Mouse (Mus musculus) forebrain, embryonic 12.5 days (tissue): ENCODE data around the gene Dnali1. TPM values are rescaled to one million over a fixed set of nuclear protein-coding genes. Genes with fewer than 3 reads are reported as not detected.

Source experiments
- ATAC-seq: fragments of 200-750 bp; cut with Nextera tagmentation; 2 replicates; pipeline ENCODE4 v1.8.0; 2017; ENCODE audit warnings: moderate TSS enrichment; ENCODE audit not compliant: low FRiP score
- H3K27ac ChIP-seq: fragments of 300-500 bp; sonication (generic); 2 replicates; pipeline ENCODE4 v1.5.1; 2016; ENCODE audit warnings: mild to moderate bottlenecking
- H3K27me3 ChIP-seq: fragments of 300-500 bp; sonication (generic); 2 replicates; pipeline ENCODE4 v1.6.1; 2016; ENCODE audit warnings: mild to moderate bottlenecking
- H3K36me3 ChIP-seq: fragments of 300-500 bp; sonication (generic); replicated peaks from 2 replicates; pipeline ENCODE4 v1.6.1; 2016; ENCODE audit warnings: mild to moderate bottlenecking
- H3K4me1 ChIP-seq: fragments of 300-500 bp; sonication (generic); 2 replicates; pipeline ENCODE4 v1.6.1; 2016
- H3K4me2 ChIP-seq: fragments of 300-500 bp; sonication (generic); 2 replicates; pipeline ENCODE4 v1.6.1; 2016; ENCODE audit warnings: mild to moderate bottlenecking, moderate library complexity
- H3K4me3 ChIP-seq: fragments of 300-500 bp; sonication (generic); replicated peaks from 2 replicates; pipeline ENCODE4 v1.5.1; 2016; ENCODE audit warnings: mild to moderate bottlenecking
- H3K9ac ChIP-seq: fragments of 300-500 bp; sonication (generic); 2 replicates; pipeline ENCODE4 v1.6.1; 2016; ENCODE audit warnings: mild to moderate bottlenecking
- H3K9me3 ChIP-seq: fragments of 300-500 bp; sonication (generic); 2 replicates; pipeline ENCODE4 v1.6.1; 2016
- WGBS: fragments of 180-500 bp; shearing (Covaris S2); methylation state at CpG from one replicate; pipeline ENCODE4 v1.1.7; 2016; 5-methylcytosine and 5-hydroxymethylcytosine counted together
- polyA plus RNA-seq: library from polyadenylated mRNA; unstranded; fragments of >200 nt; fragmentation: Nextera tagmentation; extraction: Ambion mirVana; gene quantifications from 2 replicates; pipeline ENCODE4 v1.2.1, GENCODE M21; 2016

Dnali1 gene
- polyA plus RNA-seq, 1 experiment from 2014 or later, result 0.28 TPM

GRCm38 (mm10) chr4:125077700-125078099 lies 12.2 kb upstream of the Dnali1 start:
- Histone ChIP-seq H3K4me2 (no peak overlapping the region), H3K27me3 (no peaks in the 10 kb centered on the region), H3K27ac (no peak overlapping the region), H3K4me3 (no peak overlapping the region), H3K36me3 (peaks cover 59% of the 10 kb centered on the region), H3K9me3 (no peaks in the 10 kb centered on the region), H3K9ac (no peak overlapping the region), H3K4me1 (no peaks in the 10 kb centered on the region)
- 88% methylated on average over 2 of the region's 2 CpGs for WGBS
- no peak for ATAC-seq

GRCm38 (mm10) chr4:125066490-125067370 lies 1.2 kb upstream of the Dnali1 start, which contains the start of gene Snip1:
Gene Snip1, plus strand, starts transcription at chr4:125066672.
- Histone ChIP-seq H3K27me3 (peaks cover 5% of the 10 kb centered on the region; the same call in 1 of the 2 replicates), H3K27ac (peak within 1 kb of the TSS; percentile 65), H3K36me3 (peaks cover 30% of the 10 kb centered on the region), H3K4me2 (peak within 1 kb of the TSS; percentile 90), H3K4me3 (peak within 1 kb of the TSS; percentile 98), H3K4me1 (peaks cover 21% of the 10 kb centered on the region), H3K9me3 (no peaks in the 10 kb centered on the region), H3K9ac (peak within 1 kb of the TSS; percentile 92)
- peak; percentile 93 for ATAC-seq
- under 1% methylated on average over 78 of the region's 78 CpGs for WGBS

- 79% methylated on average over 8 of the region's 8 CpGs for WGBS
- Histone ChIP-seq H3K4me3 (no peak overlapping the region), H3K36me3 (peaks cover 2% of the 10 kb centered on the region), H3K9ac (no peak overlapping the region), H3K27me3 (peaks cover 5% of the 10 kb centered on the region; the same call in 1 of the 2 replicates), H3K9me3 (no peaks in the 10 kb centered on the region), H3K4me2 (no peak overlapping the region), H3K27ac (no peak overlapping the region), H3K4me1 (peaks cover 23% of the 10 kb centered on the region)
- no peak for ATAC-seq
Observed at GRCm38 (mm10) chr4:125063829-125064228, 1.7 kb downstream of the Dnali1 start.

GRCm38 (mm10) chr4:125059025-125059424 lies 6.5 kb downstream of the Dnali1 start:
- ATAC-seq, result peak; percentile 72
- Histone ChIP-seq H3K27ac (no peak overlapping the region), H3K4me3 (0 out of 2 replicates have a peak overlapping the region, but pooled peaks have one; percentile 3), H3K9me3 (no peaks in the 10 kb centered on the region), H3K9ac (no peak overlapping the region), H3K4me1 (peaks cover 4% of the 10 kb centered on the region), H3K36me3 (peaks cover 25% of the 10 kb centered on the region), H3K4me2 (peak overlapping the region; percentile 42), H3K27me3 (no peaks in the 10 kb centered on the region)
- WGBS, result 4% methylated on average over 8 of the region's 8 CpGs

GRCm38 (mm10) chr4:125058033-125058432 lies 7.5 kb downstream of the Dnali1 start:
- Histone ChIP-seq H3K4me3 (no peak overlapping the region), H3K9me3 (no peaks in the 10 kb centered on the region)
- ATAC-seq, result no peak

GRCm38 (mm10) chr4:125057273-125057672 lies 8.2 kb downstream of the Dnali1 start:
- WGBS, result 64% methylated on average over 3 of the region's 3 CpGs
- H3K4me3 ChIP-seq, result no peak overlapping the region
- no peak for ATAC-seq
- no peak overlapping the region for H3K4me2 ChIP-seq
- H3K27ac ChIP-seq, result no peak overlapping the region
- peaks cover 42% of the 10 kb centered on the region for H3K36me3 ChIP-seq
- no peak overlapping the region for H3K9ac ChIP-seq
- peaks cover 4% of the 10 kb centered on the region for H3K4me1 ChIP-seq
- H3K27me3 ChIP-seq, result no peaks in the 10 kb centered on the region
- H3K9me3 ChIP-seq, result no peaks in the 10 kb centered on the region

More at GRCm38 (mm10) chr4:125058033-125058432, 7.5 kb downstream of the Dnali1 start:
- Histone ChIP-seq H3K9ac (no peak overlapping the region), H3K4me1 (peaks cover 4% of the 10 kb centered on the region), H3K27ac (no peak overlapping the region), H3K4me2 (no peak overlapping the region), H3K27me3 (no peaks in the 10 kb centered on the region), H3K36me3 (peaks cover 34% of the 10 kb centered on the region)
- WGBS, result 62% methylated on average over 5 of the region's 5 CpGs

GRCm38 (mm10) chr4:125056476-125056875 lies 9.0 kb downstream of the Dnali1 start:
- Histone ChIP-seq H3K4me2 (no peak overlapping the region), H3K4me1 (peaks cover 4% of the 10 kb centered on the region), H3K27ac (no peak overlapping the region), H3K4me3 (no peak overlapping the region), H3K9me3 (no peaks in the 10 kb centered on the region), H3K36me3 (peaks cover 50% of the 10 kb centered on the region), H3K27me3 (no peaks in the 10 kb centered on the region), H3K9ac (no peak overlapping the region)
- ATAC-seq, result no peak
- 85% methylated on average over 4 of the region's 4 CpGs for WGBS

GRCm38 (mm10) chr4:125055385-125055784 lies 10.1 kb downstream of the Dnali1 start:
- Histone ChIP-seq H3K27ac (no peak overlapping the region), H3K4me2 (no peak overlapping the region), H3K36me3 (peaks cover 61% of the 10 kb centered on the region), H3K9ac (no peak overlapping the region), H3K9me3 (no peaks in the 10 kb centered on the region), H3K4me1 (peaks cover 4% of the 10 kb centered on the region), H3K4me3 (no peak overlapping the region), H3K27me3 (no peaks in the 10 kb centered on the region)
- 91% methylated on average over 9 of the region's 9 CpGs for WGBS
- ATAC-seq, result no peak

- peaks cover 95% of the 10 kb centered on the region for H3K36me3 ChIP-seq
- H3K4me1 ChIP-seq, result no peaks in the 10 kb centered on the region
- no peak overlapping the region for H3K4me2 ChIP-seq
- no peak for ATAC-seq
- WGBS, result 87% methylated on average over 7 of the region's 7 CpGs
- no peaks in the 10 kb centered on the region for H3K9me3 ChIP-seq
- no peak overlapping the region for H3K9ac ChIP-seq
- no peak overlapping the region for H3K27ac ChIP-seq
- no peaks in the 10 kb centered on the region for H3K27me3 ChIP-seq
- H3K4me3 ChIP-seq, result no peak overlapping the region
Observed at GRCm38 (mm10) chr4:125044454-125044853, 21.0 kb downstream of the Dnali1 start.

GRCm38 (mm10) chr4:125034341-125034740 lies 31.2 kb downstream of the Dnali1 start:
- Histone ChIP-seq H3K4me3 (no peak overlapping the region), H3K27me3 (no peaks in the 10 kb centered on the region), H3K4me1 (peaks cover 15% of the 10 kb centered on the region), H3K9ac (no peak overlapping the region), H3K9me3 (no peaks in the 10 kb centered on the region), H3K27ac (no peak overlapping the region), H3K4me2 (no peak overlapping the region), H3K36me3 (peaks cover 38% of the 10 kb centered on the region)
- WGBS, result 94% methylated on average over 4 of the region's 4 CpGs
- ATAC-seq, result no peak

GRCm38 (mm10) chr4:125029891-125030614 lies 35.5 kb downstream of the Dnali1 start:
- under 1% methylated on average over 50 of the region's 50 CpGs for WGBS
- H3K4me1 ChIP-seq, result peaks cover 15% of the 10 kb centered on the region
- no peak overlapping the region; the same call in 1 of the 2 replicates for H3K27ac ChIP-seq

More at GRCm38 (mm10) chr4:125029891-125030614, 35.5 kb downstream of the Dnali1 start:
- ATAC-seq, result peak; percentile 97
- no peaks in the 10 kb centered on the region for H3K9me3 ChIP-seq
- H3K36me3 ChIP-seq, result peaks cover 5% of the 10 kb centered on the region
- peaks cover 3% of the 10 kb centered on the region; the same call in 1 of the 2 replicates for H3K27me3 ChIP-seq
- H3K4me2 ChIP-seq, result peak overlapping the region; percentile 81
- H3K9ac ChIP-seq, result peak overlapping the region; percentile 78
- peak overlapping the region; percentile 71 for H3K4me3 ChIP-seq
